Mouse (Mus musculus) limb, embryonic 10.5 days (tissue): ENCODE data around the gene Srsf5. TPM values are rescaled to one million over a fixed set of nuclear protein-coding genes. Genes with fewer than 3 reads are reported as not detected.

Experiments
- DNase-seq: peaks from one replicate; pipeline ENCODE4 v3.0.0-alpha.2; 2017; ENCODE audit warnings: low spot score
- H3K27ac ChIP-seq: fragments of 300-500 bp; sonication (generic); 2 replicates; pipeline ENCODE4 v1.5.1; 2016; ENCODE audit warnings: mild to moderate bottlenecking
- H3K27me3 ChIP-seq: fragments of 300-500 bp; sonication (generic); 2 replicates; pipeline ENCODE4 v1.6.1; 2016; ENCODE audit warnings: low read depth, mild to moderate bottlenecking; ENCODE audit not compliant: poor library complexity, severe bottlenecking
- H3K36me3 ChIP-seq: fragments of 300-500 bp; sonication (generic); 2 replicates; pipeline ENCODE4 v1.6.1; 2016; ENCODE audit warnings: mild to moderate bottlenecking, moderate library complexity
- H3K4me1 ChIP-seq: fragments of 300-500 bp; sonication (generic); 2 replicates; pipeline ENCODE4 v1.6.1; 2016
- H3K4me3 ChIP-seq: fragments of 300-500 bp; sonication (generic); 2 replicates; pipeline ENCODE4 v1.5.1; 2016; ENCODE audit warnings: mild to moderate bottlenecking, moderate library complexity
- H3K9me3 ChIP-seq: fragments of 300-500 bp; sonication (generic); replicated peaks from 2 replicates; pipeline ENCODE4 v1.6.1; 2016; ENCODE audit warnings: mild to moderate bottlenecking
- WGBS: fragments of 180-500 bp; shearing (Covaris S2); methylation state at CpG from one replicate; pipeline ENCODE4 v1.1.7; 2016; 5-methylcytosine and 5-hydroxymethylcytosine counted together
- polyA plus RNA-seq: library from polyadenylated mRNA; unstranded; fragments of >200 nt; fragmentation: Nextera tagmentation; extraction: Ambion mirVana; gene quantifications from 2 replicates; pipeline ENCODE4 v1.2.1, GENCODE M21; 2016

Srsf5 gene
- polyA plus RNA-seq, 1 experiment from 2014 or later = 501 TPM

- H3K36me3 ChIP-seq = peaks cover 92% of the 10 kb centered on the region
- H3K27ac ChIP-seq = no peak overlapping the region
- no peaks in the 10 kb centered on the region for H3K4me1 ChIP-seq
- DNase-seq = no peak
- H3K4me3 ChIP-seq = no peak overlapping the region
- no peaks in the 10 kb centered on the region for H3K9me3 ChIP-seq
- no peaks in the 10 kb centered on the region for H3K27me3 ChIP-seq
- WGBS = 92% methylated on average over 3 of the region's 3 CpGs
Measured at GRCm38 (mm10) chr12:80956039-80956438, 10.7 kb downstream of the Srsf5 start.

DNA sequence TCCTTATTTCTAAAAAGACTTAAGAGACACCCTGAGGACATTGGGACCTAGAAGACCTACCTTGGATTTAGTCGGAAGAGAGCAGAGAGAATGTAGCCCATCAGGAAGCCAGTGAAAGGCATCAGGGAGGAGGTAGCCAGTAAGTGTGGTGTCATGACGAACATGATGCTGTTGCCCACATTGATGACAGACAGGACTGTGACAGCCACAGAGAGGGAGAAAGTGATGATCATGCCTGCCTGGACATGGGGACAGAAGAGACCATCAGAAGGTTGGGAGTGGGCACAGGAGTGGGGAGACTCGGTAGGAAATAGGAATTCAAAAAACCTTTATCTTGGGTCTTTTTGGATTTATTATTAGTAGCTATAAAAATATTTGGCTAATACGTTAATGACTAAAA, 12.7 kb downstream of the Srsf5 start:
- Histone ChIP-seq H3K36me3 (peaks cover 77% of the 10 kb centered on the region), H3K4me1 (no peaks in the 10 kb centered on the region), H3K9me3 (no peaks in the 10 kb centered on the region), H3K27ac (no peak overlapping the region), H3K4me3 (no peak overlapping the region), H3K27me3 (no peaks in the 10 kb centered on the region)
- WGBS = 87% methylated on average over 4 of the region's 4 CpGs
- no peak for DNase-seq

DNA sequence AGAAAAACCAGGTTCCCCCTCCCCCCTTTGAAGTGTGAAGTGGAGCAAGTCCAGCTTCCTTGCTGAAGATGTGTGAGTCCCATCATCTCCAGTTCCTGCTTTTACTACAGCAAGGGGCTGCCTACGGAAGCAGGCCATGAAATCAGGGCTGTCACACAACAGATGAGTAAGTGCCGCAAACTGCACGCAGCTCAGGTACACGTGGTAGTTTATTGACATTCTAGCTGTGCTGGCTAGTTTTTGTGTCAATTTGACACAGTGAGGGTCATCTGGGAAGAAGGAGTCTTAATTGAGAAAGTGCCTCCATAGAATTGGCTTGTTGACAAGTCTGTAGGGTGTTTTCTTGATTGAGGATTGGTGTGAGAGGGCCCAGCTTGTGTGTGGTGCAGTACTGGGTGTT, 17.3 kb downstream of the Srsf5 start:
- Histone ChIP-seq H3K36me3 (peaks cover 30% of the 10 kb centered on the region), H3K27ac (no peak overlapping the region), H3K9me3 (no peaks in the 10 kb centered on the region), H3K27me3 (no peaks in the 10 kb centered on the region), H3K4me3 (no peak overlapping the region), H3K4me1 (no peaks in the 10 kb centered on the region)
- no peak for DNase-seq
- WGBS = 72% methylated on average over 4 of the region's 4 CpGs

GRCm38 (mm10) chr12:80966059-80966838, 20.9 kb downstream of the Srsf5 start:
- H3K9me3 ChIP-seq = no peaks in the 10 kb centered on the region
- WGBS = 83% methylated on average over 11 of the region's 11 CpGs

DNA sequence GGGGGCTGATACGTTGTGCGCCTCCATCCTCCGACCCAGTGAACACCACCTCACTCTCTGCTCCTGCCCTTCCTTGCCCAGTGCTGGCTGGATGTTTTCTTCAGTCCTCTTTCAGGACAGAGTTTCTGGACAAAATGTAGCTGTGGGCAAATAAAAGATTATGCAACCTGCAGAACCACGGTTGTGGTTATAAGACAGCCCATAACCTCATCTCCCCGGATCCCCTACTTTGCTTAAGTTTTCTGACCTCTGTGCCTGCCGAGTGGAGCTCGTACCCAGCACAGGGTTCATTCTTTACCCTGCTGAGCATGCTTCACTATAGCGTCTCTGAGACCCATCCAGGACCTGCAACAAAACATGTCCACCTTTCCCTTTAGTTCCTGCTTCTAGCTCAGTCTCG, 22.6 kb downstream of the Srsf5 start:
- WGBS = 89% methylated on average over 9 of the region's 9 CpGs
- H3K27ac ChIP-seq = no peak overlapping the region
- DNase-seq = peak; percentile 25
- 0 out of 2 replicates have a peak, but pooled peaks cover 5% of the 10 kb centered on the region for H3K4me1 ChIP-seq
- H3K36me3 ChIP-seq = no peaks in the 10 kb centered on the region
- H3K9me3 ChIP-seq = no peaks in the 10 kb centered on the region
- no peaks in the 10 kb centered on the region for H3K27me3 ChIP-seq
- no peak overlapping the region for H3K4me3 ChIP-seq

More at GRCm38 (mm10) chr12:80966059-80966838, 20.9 kb downstream of the Srsf5 start:
- Histone ChIP-seq H3K27me3 (no peaks in the 10 kb centered on the region), H3K4me3 (no peak overlapping the region), H3K27ac (no peak overlapping the region), H3K36me3 (peaks cover 2% of the 10 kb centered on the region; the same call in 1 of the 2 replicates), H3K4me1 (no peaks in the 10 kb centered on the region)
- no peak for DNase-seq

DNA sequence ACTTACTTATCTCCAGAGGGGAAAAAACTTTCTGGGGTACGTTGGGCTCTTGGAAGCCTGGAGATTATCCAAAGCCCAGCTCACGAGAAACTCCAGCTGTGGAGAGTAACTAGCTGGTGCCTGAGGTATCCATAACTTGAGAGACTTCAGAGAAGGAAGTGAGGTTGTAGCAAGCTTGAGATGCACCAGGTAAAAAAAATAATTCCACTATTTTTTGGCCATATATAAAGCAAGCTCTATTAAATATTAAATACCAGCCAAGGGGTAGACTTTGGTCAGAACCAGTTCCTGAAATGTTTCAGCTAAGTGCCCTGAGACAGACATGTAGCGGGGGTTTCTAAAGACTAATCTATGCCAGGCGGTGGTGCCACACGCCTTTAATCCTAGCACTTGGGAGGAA, 23.3 kb downstream of the Srsf5 start, which contains the start of gene Slc10a1:
Gene Slc10a1 (minus strand): TSS at position 101 of the 400 bp plus-strand sequence.
- no peaks in the 10 kb centered on the region for H3K27me3 ChIP-seq
- H3K4me1 ChIP-seq = 0 out of 2 replicates have a peak, but pooled peaks cover 5% of the 10 kb centered on the region
- H3K36me3 ChIP-seq = no peaks in the 10 kb centered on the region
- DNase-seq = peak; percentile 9
- no peaks in the 10 kb centered on the region for H3K9me3 ChIP-seq
- no peak within 1 kb of the TSS for H3K27ac ChIP-seq
- H3K4me3 ChIP-seq = no peak within 1 kb of the TSS
- 85% methylated on average over 5 of the region's 5 CpGs for WGBS

DNA sequence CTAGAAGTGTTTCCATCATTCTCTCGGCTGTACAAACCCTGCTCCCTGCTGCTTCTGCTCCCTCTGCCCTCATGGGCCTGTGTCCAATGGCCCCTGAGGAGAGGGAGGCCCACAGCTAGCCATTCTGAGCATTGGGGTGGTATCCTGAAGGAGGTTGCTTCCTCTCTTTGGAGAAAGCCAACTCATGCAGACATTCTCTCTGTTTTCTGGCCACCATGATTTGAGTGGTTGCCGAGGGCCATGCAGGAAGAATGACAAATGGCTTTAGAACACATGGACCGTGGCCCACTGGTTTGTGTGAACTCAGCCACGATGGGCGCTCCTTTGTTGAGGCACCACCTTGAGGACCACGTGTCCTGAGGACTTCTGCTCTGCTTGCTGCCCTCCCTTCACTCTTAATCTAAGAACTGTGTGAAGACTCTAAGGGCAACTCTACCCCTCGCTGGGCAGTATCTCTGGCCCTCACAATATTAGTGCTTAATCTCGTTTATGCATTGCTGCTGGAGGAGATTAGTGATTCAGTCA, 24.9 kb downstream of the Srsf5 start:
- no peak overlapping the region for H3K27ac ChIP-seq
- DNase-seq = peak; percentile 23
- 83% methylated on average over 8 of the region's 8 CpGs for WGBS
- no peaks in the 10 kb centered on the region for H3K27me3 ChIP-seq
- H3K36me3 ChIP-seq = no peaks in the 10 kb centered on the region
- H3K4me3 ChIP-seq = no peak overlapping the region
- 0 out of 2 replicates have a peak, but pooled peaks cover 5% of the 10 kb centered on the region for H3K4me1 ChIP-seq
- no peaks in the 10 kb centered on the region for H3K9me3 ChIP-seq

DNA sequence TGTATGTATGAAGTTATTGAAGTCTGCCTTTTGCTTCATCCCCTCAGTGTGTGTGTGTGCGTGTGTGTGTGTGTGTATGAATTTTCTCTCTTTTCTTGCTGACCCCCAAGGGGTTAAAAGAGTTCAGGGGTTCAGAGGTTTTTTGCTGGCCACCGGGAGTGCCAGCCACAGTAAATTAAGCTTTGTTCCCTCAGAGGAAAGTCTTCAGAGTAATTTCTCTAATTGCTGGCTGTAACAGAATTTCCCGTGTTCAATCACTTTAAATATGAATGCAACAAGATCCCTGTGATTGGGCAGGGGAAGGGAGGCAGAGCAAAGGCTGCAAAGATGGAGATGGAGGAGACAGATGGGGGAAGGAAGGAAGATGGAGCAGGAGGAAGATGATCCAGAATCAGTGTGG, 26.5 kb downstream of the Srsf5 start:
- no peaks in the 10 kb centered on the region for H3K27me3 ChIP-seq
- DNase-seq = peak; percentile 10
- H3K9me3 ChIP-seq = no peaks in the 10 kb centered on the region
- H3K4me1 ChIP-seq = 0 out of 2 replicates have a peak, but pooled peaks cover 5% of the 10 kb centered on the region
- 36% methylated on average over 3 of the region's 3 CpGs for WGBS
- H3K36me3 ChIP-seq = no peaks in the 10 kb centered on the region
- no peak overlapping the region for H3K27ac ChIP-seq
- no peak overlapping the region for H3K4me3 ChIP-seq

- 0 out of 2 replicates have a peak, but pooled peaks cover 5% of the 10 kb centered on the region for H3K4me1 ChIP-seq
- no peaks in the 10 kb centered on the region for H3K27me3 ChIP-seq
- DNase-seq = no peak
- H3K36me3 ChIP-seq = no peaks in the 10 kb centered on the region
- 90% methylated on average over 11 of the region's 11 CpGs for WGBS
- no peak overlapping the region for H3K27ac ChIP-seq
- H3K9me3 ChIP-seq = no peaks in the 10 kb centered on the region
- H3K4me3 ChIP-seq = no peak overlapping the region
Measured at GRCm38 (mm10) chr12:80975939-80976671, 30.8 kb downstream of the Srsf5 start.

DNA sequence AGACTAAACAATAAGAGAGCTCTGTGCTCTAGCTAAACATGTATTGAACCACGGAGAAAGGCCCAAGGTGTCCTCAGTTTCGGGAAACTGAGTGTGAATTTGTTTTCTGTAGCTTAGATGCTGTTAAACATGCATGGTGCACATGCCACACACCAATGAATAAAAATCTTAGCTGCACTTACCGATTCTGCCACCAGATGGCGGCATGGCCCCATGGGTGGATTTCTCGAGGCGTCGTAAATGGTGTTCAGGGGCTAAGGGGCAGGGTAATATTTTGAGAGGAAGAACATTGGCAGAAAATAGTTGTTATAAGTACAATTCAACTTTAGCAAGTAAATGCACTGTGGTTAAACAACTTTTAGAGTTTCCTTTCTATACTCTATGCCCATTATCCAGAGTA, 37.0 kb downstream of the Srsf5 start:
- Histone ChIP-seq H3K9me3 (no peaks in the 10 kb centered on the region), H3K4me1 (no peaks in the 10 kb centered on the region), H3K4me3 (no peak overlapping the region), H3K27me3 (no peaks in the 10 kb centered on the region), H3K27ac (no peak overlapping the region), H3K36me3 (no peaks in the 10 kb centered on the region)
- DNase-seq = peak; percentile 88
- WGBS = under 1% methylated on average over 7 of the region's 7 CpGs

DNA sequence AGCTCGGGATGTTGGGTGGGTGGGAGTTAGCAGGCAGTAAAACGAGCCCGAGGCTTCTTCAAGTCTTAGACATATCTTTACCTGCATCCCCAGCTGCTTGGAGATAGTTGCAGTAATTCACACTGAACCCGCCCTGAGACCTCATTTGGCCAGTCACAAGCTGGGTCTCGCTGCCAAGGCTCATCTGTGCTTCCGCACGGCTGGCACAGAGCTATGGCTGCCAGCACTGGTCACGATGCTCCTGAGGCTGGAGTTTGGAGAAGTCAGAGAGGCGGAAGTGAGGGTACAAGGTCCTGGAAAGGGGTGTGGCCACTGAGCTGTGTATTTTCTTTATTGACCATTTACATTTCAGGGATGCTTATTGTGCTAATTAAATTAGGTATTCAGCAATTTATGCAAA, 38.4 kb downstream of the Srsf5 start:
- no peak for DNase-seq
- 83% methylated on average over 9 of the region's 9 CpGs for WGBS
- Histone ChIP-seq H3K4me3 (no peak overlapping the region), H3K9me3 (no peaks in the 10 kb centered on the region), H3K36me3 (no peaks in the 10 kb centered on the region), H3K4me1 (no peaks in the 10 kb centered on the region), H3K27ac (no peak overlapping the region), H3K27me3 (no peaks in the 10 kb centered on the region)

- H3K9me3 ChIP-seq = no peaks in the 10 kb centered on the region
- no peak overlapping the region for H3K4me3 ChIP-seq
- DNase-seq = no peak
- no peak overlapping the region for H3K27ac ChIP-seq
- no peaks in the 10 kb centered on the region for H3K27me3 ChIP-seq
- 85% methylated on average over 4 of the region's 4 CpGs for WGBS
- H3K36me3 ChIP-seq = no peaks in the 10 kb centered on the region
- H3K4me1 ChIP-seq = peaks cover 4% of the 10 kb centered on the region; the same call in 1 of the 2 replicates
Measured at GRCm38 (mm10) chr12:80986628-80987027, 41.3 kb downstream of the Srsf5 start.

DNA sequence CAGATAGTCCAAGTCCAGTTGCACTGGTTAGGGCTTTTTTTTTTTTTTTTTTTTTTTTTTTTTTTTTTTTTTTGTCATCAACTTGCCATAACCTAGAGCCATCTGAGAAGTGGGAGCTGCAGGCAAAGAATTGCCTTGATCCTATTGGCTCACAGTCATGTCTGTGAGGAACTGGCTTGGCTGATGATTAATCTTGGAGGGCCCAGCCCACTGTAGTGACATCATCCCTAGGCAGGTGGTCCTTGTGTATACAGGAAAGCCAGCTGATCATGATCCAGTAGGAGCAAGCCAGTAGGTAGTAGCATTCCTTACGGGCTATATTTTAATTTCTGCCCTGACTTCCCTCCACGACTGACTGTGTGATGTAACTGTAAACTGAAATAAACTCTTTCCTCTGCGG, 43.0 kb downstream of the Srsf5 start:
- H3K27ac ChIP-seq = no peak overlapping the region
- no peaks in the 10 kb centered on the region for H3K9me3 ChIP-seq
- no peaks in the 10 kb centered on the region for H3K36me3 ChIP-seq
- H3K27me3 ChIP-seq = no peaks in the 10 kb centered on the region
- no peak overlapping the region for H3K4me3 ChIP-seq
- no peak for DNase-seq
- peaks cover 7% of the 10 kb centered on the region; the same call in 1 of the 2 replicates for H3K4me1 ChIP-seq
- 89% methylated on average over 3 of the region's 3 CpGs for WGBS
